Mouse (Mus musculus) kidney, adult 8-10 months (tissue): ENCODE results near the gene Rasgef1c.
A peak's percentile ranks its signal among the peaks of the same experiment; 100 is the strongest.

ENCODE experiments used
- DNase-seq, 2 experiments: peaks; one replicate each; pipeline ENCODE4 v3.0.0; 2022

The Rasgef1c gene

DNA sequence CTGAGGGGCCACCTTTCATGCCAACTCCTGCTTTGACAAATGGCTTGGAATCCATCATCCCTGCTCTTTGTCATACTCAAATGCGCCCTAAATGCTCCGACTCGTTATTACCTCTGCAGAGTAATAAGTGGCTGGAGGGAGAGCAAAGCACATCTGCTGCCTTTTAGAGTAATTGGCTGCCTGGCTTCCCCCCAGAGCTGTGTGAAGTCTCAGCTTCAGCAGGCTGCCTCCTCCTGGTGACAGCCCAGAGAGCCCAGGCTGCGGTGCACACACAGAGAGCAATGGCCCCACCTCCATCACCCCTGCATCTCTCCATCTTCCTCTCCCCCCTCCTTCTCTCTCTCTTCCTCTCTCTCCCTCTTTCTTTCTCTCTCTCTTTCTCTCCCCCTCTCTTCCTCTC lies 25.5 kb downstream of the Rasgef1c start:
- no peak for DNase-seq

- no peak for DNase-seq
Observed at GRCm38 (mm10) chr11:49927670-49928069, 26.0 kb downstream of the Rasgef1c start.

DNA sequence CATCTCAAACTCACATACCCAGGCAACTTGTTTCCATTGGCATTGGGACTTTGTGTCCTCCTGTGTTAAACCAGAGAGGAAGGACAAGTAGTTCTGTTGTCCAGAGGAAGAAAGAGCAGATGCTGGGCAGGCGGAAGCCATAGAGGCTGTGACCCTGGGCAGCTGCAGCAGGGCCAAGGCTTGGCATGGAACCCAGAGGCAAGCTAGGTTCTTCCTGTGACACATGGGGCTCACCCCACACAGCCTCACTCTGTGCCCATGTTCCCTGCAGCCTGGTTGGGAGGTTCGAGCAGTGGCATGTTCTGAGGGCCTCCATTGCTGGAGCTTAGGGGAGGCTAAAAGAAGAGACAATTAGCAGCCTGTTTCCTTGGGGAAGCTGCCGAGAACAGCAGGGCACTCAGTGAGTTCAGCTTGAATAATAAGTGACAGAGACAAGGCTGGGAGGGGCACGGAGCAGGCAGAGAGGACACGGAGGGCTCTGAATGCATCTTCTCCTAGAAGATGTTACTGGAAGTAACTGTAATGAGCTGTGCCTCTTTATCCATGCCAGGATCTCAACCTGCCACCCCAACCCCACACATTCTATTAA lies 29.5 kb downstream of the Rasgef1c start:
- DNase-seq = no peak

DNA sequence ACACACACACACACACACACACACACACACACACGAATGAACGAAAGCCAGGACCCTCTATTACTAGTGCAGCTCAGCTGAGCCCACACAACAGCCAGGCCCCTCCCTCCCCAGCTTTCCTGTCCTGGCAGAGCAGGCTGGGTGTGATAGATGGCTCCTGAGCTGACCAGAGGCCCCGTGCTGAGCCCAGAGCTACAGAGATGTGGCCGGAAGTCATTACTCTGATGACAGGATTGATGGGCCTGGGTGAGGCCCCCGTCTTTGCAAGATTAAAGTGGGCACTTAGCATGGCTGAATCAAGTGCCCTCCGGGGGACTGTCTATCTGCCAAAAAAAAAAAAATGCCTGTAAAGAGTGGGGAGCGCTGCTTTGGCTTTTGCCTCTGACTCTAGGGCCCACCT lies 30.2 kb downstream of the Rasgef1c start:
- DNase-seq = no peak

DNA sequence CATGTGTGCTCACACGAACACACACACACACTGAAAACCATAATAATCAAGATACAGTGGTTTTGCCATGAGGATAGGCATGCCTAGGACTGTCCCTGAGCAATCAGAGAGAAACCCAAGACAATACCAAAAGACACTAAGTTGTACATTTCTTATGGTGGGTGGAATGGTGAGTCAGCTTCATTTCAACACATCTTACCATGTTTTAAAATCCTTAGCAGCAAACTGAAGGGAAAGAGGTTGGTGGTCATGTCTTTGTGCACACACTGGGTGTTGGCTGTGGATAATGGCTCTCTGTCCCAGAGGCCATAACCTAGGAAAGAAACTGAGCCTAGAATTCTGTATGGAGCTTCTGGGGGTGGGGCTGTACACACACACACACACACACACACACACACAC lies 32.2 kb downstream of the Rasgef1c start:
- no peak for DNase-seq

DNA sequence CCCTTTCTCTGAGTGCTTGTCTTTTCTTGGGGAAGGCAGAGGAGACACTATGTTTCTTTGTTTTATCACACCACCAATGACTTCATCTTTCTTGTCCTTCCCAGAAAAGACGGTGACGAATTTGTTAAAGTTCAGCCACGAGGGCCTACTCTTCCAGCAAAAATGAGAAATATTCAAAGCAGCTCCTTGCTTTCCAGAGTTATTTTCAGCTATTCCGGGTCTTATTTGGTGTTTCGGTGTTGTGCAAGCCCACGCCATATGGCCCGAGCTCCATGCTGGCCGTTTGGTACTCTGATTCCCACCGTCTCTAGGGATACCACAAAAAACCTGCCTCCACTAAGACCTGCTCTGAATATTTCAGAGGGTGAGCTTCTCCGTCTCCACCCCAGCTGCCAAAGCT lies 32.7 kb downstream of the Rasgef1c start:
- no peak for DNase-seq

- DNase-seq = no peak
Observed at GRCm38 (mm10) chr11:49936458-49936857, 34.8 kb downstream of the Rasgef1c start.

- DNase-seq = no peak
Observed at GRCm38 (mm10) chr11:49937779-49938178, 36.1 kb downstream of the Rasgef1c start.

- DNase-seq = peak in 1 of 2 experiments; percentile 5
Observed at GRCm38 (mm10) chr11:49938258-49939164, 36.9 kb downstream of the Rasgef1c start.

- no peak for DNase-seq
Observed at GRCm38 (mm10) chr11:49942841-49943240, 41.2 kb downstream of the Rasgef1c start.

GRCm38 (mm10) chr11:49943901-49944300 lies 42.3 kb downstream of the Rasgef1c start:
- DNase-seq = no peak

DNA sequence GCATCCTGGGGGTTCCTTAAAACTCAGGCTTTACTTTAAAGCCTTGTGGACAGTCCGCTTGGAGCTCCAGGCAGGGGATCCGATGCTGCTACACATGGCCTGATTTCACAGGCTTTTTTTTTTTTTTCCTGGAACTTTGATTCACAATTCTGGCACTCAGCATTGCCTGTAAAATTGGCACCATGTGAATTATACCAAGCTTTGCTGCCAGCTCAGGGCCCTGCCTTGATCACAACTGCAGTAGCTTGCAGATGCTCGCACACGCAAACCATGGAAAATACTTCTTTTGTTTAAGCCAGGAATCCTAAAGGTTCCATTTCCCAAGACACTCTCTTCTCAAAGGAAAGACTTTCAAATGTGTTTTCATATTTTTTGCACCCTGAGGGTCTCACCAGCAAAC lies 44.1 kb downstream of the Rasgef1c start:
- DNase-seq = no peak

GRCm38 (mm10) chr11:49949839-49950238 lies 48.2 kb downstream of the Rasgef1c start:
- DNase-seq = no peak

DNA sequence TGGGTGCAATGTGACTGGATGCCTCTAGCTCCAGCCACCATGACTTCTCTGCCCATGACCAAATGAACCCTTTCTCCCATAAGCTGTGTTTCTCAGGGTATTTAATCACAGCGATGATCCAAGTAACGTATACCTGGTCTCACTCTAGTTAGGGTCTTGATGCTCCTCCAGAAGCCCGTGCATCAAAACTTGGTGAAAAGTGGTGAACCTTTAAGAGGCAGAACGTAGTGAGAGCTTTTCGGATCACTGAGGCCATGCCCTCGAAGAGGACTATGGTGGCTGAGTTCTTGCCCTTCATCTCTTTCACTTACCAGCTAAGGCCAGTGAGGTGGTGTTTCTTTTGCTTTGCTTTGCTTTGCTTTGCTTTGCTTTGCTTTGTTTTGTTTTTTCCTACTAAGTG lies 52.0 kb downstream of the Rasgef1c start:
- no peak for DNase-seq

DNA sequence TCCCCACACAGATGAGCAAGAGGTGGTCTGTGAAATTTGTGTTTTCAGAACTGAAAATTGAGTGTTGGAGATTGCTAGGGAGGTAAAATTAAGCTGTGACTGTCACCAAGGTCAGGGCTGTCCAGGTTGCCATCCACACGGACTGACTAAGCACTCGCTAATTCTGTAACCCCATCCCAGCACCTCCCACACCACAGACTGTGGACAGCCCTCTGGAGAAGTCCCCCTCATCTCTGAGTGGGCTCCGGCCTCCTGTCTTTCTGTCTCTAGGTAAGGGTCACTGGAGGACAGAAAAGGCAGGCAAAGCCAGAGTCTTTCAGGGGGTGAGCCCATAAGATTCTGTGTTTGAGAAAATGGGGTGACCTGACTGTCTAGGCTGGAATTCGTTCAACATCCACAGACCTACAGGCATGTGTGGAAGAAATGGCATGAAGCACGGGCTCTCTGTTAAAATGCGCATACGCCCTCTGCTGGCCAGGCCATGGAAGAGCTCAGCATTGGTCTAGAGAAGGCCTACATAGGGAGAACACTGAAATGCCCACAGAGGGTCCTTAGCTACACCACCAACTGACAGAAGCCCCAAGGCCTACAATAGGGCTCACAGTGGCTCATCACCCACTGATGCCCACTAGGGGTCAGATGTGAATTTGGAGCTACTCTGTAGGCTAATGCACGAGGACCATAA lies 54.1 kb downstream of the Rasgef1c start:
- DNase-seq = peak; percentile 26 to 54

- DNase-seq = no peak
Observed at GRCm38 (mm10) chr11:49958017-49958416, 56.4 kb downstream of the Rasgef1c start.

- peak in 1 of 2 experiments; percentile 46 for DNase-seq
Observed at GRCm38 (mm10) chr11:49961098-49961740, 59.6 kb downstream of the Rasgef1c start.

- DNase-seq = no peak
Observed at GRCm38 (mm10) chr11:49965320-49965719, 63.7 kb downstream of the Rasgef1c start.

GRCm38 (mm10) chr11:49969692-49970091 lies 68.1 kb downstream of the Rasgef1c start:
- no peak for DNase-seq

DNA sequence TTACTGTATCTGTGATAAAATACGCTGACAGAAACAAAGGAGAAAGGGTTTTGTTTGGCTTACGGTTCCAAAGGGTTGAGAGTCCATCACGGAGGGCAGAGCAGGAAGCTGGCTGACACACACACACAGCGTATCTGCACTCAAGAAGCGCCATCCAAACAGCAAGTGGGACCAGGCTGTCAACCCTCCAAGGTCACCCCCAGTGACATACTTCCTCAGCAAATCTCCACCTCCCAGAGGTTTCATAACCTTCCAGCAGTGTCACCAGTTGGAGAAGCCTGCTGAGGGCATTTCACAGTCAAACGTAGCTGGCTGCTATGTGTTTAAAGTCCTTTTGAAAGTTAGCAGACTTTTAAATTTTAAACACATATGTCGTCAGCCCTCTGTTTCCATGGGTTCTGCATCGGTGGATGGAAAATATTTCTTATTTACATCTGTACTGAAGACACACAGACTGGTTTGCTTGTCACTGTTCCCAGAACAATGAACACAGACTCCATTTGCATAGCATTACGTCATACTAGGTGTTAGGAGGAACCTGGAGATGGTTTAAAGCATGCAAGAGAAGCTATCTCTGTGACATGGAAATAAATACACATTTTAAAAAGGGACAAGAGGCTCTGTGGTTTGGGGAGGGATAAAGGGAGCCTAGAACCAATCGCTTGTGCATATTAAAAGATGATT lies 72.2 kb downstream of the Rasgef1c start:
- no peak for DNase-seq

DNA sequence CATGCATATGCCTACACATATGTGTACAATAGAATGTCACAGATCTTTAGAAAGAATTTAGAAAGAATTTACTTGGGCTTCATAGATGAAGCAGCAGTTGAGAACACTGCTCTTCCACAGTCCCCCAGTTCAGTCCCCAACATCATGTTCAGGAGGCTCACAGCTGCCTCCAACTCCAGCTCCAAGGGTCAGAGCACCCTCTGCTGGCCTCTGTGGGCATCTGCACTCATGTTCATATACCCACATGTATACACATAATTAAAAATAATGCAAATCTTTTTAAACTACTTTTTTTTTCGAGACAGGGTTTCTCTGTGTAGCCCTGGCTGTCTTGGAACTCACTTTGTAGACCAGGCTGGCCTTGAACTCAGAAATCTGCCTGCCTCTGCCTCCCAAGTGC lies 73.0 kb downstream of the Rasgef1c start:
- no peak for DNase-seq

GRCm38 (mm10) chr11:49977963-49978568 lies 76.4 kb downstream of the Rasgef1c start:
- DNase-seq = no peak
